Mouse (Mus musculus) megakaryocyte, adult 5-6 weeks (primary cell): ENCODE results near the gene Zgpat. TPM values are rescaled to one million over a fixed set of nuclear protein-coding genes. Genes with fewer than 3 reads are reported as not detected.
A peak's percentile ranks its signal among the peaks of the same experiment; 100 is the strongest.

ENCODE experiments used
- ATAC-seq: 2 replicates; pipeline ENCODE4 v1.8.0; 2016; ENCODE audit warnings: mild to moderate bottlenecking, inconsistent platforms; ENCODE audit not compliant: poor library complexity, severe bottlenecking
- total RNA-seq, 2 experiments: library from RNA; stranded (forward) in 1 of 2; stranded (reverse) in 1 of 2; fragments of 153-499, 151-499 nt in 1 of 2; fragments of 221-1000, 200-1000 nt in 1 of 2; gene quantifications; 2 replicates each; pipeline versions ENCODE4 v1.2.3 to v1.2.4; 2015 to 2017

Zgpat gene
- 4.9 and 7.9 TPM in 2 replicates for total RNA-seq (2015)
- total RNA-seq (2017) = 28.0 and 29.5 TPM in 2 replicates

DNA sequence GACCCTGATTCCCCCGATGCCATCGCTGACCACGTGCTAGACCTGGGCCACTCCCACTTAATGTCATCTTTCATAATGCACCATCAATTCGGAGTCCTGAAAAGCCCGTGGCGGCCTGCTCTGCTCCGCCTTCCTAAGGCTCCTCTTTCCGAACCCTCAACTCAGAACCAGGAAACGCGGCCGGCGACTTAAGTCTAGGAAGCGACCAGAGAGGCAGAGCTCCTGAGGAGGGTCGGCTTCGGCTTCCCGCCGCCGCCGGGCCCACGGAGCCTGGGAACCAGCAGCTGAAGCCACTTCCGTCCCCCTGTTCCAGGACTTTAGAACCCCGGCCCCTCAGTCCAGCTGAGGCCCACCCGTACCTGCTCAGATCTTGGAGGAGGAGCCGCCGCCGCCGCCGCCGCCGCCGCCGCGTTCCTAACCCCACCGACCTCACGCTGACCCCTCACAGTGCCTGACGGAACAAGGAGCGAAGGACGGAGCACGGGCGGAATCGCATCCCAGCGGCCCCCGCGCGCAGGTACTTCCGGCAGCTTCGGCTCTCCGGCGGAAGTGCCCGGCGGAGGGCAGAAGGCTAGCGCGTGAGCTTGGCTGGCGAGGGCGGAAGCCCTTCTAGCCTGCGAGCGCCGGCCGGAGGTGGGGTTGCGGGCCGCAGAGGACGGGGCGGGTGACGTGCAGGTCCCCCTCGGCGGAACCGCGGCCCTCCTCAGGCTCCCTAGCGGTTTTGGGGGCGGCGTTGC lies at the start of gene Zgpat, which contains the start of gene Arfrp1:
Gene Zgpat (plus strand): TSS at position 69 of the 737 bp plus-strand sequence.
Gene Arfrp1 (minus strand): TSS at position 545 of the 737 bp plus-strand sequence.
- ATAC-seq = peak; percentile 93

DNA sequence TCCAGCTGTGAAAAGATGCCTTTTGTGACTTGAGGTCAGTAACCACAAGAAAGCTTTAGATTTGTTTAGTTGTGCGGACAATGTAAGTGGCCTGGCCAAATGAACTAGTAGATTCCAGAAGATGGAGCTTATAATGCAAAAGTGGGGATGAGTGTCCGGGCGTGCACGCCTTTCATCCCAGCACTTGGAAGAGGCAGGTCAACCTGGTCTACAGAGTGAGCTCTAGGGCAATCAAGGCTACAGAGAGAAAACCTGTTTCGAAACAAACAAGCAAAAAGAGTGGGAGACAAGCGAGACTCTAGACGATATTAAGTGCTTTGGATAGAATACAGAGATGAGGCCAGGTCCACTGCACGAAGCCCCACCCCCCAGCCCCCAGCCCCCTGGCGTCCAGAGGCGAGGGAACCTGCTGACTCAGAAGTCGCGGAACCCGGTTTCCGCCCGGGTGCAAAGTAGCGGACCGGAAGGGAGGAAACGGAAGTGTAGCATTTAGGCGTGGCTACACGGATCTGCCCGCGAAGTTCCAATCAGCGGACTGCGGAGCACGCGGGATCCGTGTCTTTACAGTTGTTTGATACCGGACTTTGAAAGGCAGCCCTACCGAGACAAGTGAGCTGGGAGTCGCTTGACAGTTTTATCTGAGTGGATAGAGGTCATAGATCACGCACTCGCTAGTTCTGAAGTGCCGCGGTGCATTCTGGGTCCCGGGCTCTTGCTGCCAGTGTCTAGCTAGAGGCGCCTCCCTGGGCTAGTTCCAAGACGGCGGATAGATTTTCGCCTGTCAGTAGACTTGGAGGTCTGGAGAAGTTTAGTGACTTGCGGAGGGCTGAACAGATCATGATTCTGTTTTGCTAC lies 45.3 kb upstream of the Zgpat start, which contains the start of gene Rtel1:
Gene Rtel1 (plus strand): TSS at position 492 of the 855 bp plus-strand sequence.
- peak; percentile 99 for ATAC-seq

- peak; percentile 2; the same call in 1 of the 2 replicates for ATAC-seq
Observed at GRCm38 (mm10) chr2:181320103-181320499, 44.6 kb upstream of the Zgpat start.

- ATAC-seq = no peak
Observed at GRCm38 (mm10) chr2:181322136-181322535, 42.6 kb upstream of the Zgpat start.

GRCm38 (mm10) chr2:181326098-181326497 lies 38.6 kb upstream of the Zgpat start:
- ATAC-seq = no peak

GRCm38 (mm10) chr2:181332542-181332941 lies 32.2 kb upstream of the Zgpat start:
- no peak for ATAC-seq

GRCm38 (mm10) chr2:181334023-181334422 lies 30.7 kb upstream of the Zgpat start:
- peak; percentile 96 for ATAC-seq

DNA sequence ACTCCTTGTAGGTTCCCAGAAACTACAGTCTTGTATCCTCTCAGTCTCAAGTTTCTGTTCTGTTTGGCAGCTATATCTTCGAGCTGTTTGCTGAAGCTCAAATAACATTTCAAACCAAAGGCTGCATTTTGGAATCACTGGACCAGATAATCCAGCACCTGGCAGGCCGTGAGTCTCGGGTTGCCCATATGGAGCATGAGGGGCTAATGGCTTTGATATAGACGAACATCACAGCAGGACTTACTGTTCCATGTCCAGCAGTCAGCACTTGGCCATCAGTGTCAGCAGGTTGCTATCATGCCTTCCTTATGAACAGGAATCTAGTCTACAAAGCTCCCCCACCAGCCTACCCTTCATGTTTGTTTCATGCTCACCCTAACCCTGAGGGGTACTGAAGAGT lies 24.3 kb upstream of the Zgpat start:
- ATAC-seq = no peak

GRCm38 (mm10) chr2:181342766-181343165 lies 22.0 kb upstream of the Zgpat start:
- ATAC-seq = no peak

DNA sequence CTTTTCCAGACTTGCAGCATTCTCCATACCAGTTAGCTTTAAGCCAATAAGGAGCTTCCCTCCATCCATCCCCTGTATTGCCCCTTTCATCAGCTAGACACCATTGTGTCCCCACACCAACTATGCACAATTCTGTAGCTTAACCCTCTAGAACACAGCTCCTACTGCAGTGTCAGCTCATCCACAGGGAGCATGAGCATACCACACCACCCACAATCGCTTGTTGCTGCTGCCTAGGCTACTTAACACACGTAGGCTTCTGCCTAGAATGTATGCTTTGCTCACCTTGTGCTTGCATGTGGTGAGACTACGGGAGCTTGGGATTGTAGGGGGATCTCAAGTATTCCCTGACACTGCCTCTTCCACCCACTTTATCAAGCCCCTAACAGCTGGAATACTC lies 7.9 kb upstream of the Zgpat start:
- ATAC-seq = no peak

DNA sequence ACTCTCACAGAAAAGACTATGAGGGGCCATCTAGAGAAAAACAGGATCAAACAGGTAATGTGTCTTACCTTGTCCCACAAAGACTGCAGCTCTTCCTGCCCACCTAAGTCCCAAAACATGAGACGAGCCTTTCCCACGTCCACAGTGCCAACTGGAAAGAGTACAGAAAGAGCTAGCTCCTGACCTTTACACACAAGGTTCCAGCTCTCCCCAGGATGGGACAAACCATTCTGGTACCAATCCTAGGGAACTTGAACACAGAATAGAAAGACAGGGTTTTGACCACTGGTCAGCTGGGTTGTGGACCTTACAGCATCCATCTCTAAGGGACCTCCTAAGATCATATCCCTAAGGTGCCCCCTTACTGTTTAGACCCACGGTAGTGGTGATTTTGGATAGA lies 782 bp upstream of the Zgpat start:
- ATAC-seq = no peak

GRCm38 (mm10) chr2:181364487-181364859 lies 255 bp upstream of the Zgpat start:
- no peak for ATAC-seq

DNA sequence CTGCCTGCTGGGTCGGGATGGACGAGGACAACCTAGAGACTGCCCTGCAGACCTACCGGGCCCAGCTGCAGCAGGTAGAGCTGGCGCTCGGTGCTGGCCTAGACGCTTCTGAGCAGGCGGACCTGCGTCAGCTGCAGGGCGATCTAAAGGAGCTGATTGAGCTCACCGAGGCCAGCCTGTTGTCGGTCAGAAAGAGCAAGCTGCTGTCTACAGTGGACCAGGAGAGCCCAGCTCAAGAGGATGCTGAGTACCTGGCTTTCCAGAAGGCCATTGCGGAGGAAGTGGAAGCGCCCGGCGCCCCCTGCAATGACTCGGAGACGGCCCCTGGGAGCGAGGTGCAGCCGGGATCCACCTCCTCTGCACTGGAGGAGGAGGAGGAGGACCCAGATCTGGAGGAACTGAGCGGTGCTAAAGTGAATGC lies 937 bp downstream of the Zgpat start:
- ATAC-seq = peak; percentile 44

GRCm38 (mm10) chr2:181370001-181370400 lies 5.3 kb downstream of the Zgpat start:
- ATAC-seq = no peak

- peak; percentile 50; the same call in 1 of the 2 replicates for ATAC-seq
Observed at GRCm38 (mm10) chr2:181375787-181376186, 11.1 kb downstream of the Zgpat start.

GRCm38 (mm10) chr2:181377230-181377629 lies 12.5 kb downstream of the Zgpat start:
- peak; percentile 53 for ATAC-seq

DNA sequence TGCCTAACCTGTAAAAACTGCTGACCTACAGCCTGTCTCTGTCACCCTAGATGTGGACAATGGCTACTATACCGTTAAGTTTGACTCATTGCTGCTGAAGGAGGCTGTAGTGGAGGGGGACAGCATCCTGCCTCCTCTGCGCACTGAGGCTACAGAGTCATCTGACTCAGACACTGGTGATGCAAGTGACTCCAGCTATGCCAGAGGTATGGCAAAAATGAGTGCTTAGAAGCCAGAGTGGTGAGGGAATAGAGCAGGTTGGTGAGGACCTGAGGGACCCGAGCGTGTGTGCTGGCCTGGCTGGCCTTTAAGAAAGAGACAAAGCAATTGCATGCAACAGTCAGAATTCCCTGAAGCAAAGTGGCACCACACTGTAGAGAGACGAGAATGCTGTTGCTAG lies 14.0 kb downstream of the Zgpat start:
- ATAC-seq = no peak

- no peak for ATAC-seq
Observed at GRCm38 (mm10) chr2:181379778-181380177, 15.1 kb downstream of the Zgpat start, which contains the start of gene Lime1. Gene Lime1, plus strand, starts transcription at chr2:181380078.

DNA sequence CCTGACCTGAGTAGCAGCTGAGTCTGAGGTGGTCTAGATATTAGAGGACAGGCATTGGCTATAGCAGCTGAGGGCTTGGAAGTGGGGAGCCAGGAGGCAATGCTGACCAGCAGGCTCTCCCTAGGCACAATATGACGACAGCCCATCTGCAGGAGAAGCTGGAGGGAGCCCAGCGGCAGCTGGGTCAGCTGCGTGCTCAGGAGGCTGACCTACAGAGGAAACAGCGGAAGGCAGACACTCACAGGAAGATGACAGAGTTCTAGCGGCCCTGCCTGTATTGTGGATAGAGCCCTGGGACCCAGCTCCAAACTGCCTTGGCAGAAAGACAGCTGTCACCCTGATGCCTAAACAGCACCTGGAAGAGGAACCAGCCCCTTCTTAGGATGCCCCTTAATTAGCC lies 15.5 kb downstream of the Zgpat start:
- no peak for ATAC-seq

DNA sequence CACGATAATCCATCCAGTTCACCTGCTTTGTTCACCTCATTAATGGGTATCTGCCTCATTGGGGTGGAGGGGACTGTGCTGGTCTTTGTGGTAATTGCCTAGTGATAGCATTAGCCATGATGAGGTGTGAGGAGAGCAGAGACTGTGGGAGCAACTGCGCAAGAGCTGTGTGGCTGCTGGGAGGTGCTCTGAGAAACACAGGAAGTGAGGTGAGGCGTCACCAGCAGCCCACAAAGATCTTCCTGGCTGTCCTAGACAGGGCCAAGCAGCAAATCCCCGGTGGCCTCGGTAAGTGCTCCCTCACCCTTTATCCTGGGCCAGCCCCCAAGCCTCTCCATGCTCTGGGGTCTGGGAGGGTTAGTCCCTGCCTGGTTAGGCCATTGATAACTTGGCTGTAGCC lies 16.4 kb downstream of the Zgpat start:
- ATAC-seq = peak; percentile 88

DNA sequence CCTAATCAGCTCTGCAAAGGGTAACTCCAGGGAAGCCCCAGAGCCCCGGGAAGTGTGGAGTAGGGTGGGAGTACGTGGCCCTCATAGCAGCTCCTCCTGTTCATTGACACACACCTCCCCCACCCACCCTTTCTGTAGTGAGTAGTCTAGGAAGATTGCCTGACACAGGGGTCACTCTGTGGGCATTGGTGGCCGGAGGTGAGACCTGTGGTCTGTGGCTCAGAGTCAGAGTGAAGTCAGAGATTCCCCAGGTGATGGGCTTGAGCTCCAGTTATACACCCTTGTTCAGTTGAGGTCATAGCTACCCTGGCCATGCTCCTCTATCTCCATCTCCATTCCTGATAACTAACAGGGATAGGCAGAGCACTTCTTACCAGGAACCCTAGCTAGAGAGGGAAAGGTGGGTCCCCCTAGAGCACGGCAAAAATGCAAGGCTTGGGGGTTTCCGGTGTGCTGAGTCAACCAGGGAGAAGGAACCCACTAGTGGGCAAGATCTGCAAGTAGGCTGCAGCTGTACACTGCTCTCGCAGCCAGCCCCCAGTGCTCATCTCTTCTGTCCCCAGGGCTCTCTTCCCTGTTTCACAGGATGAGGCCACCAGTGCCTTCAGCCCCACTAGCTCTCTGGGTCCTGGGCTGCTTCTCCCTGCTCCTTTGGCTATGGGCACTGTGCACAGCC lies 17.0 kb downstream of the Zgpat start:
- no peak for ATAC-seq
